ENCODE assay signal across 8 mouse cellular contexts in the genomic region with DNA sequence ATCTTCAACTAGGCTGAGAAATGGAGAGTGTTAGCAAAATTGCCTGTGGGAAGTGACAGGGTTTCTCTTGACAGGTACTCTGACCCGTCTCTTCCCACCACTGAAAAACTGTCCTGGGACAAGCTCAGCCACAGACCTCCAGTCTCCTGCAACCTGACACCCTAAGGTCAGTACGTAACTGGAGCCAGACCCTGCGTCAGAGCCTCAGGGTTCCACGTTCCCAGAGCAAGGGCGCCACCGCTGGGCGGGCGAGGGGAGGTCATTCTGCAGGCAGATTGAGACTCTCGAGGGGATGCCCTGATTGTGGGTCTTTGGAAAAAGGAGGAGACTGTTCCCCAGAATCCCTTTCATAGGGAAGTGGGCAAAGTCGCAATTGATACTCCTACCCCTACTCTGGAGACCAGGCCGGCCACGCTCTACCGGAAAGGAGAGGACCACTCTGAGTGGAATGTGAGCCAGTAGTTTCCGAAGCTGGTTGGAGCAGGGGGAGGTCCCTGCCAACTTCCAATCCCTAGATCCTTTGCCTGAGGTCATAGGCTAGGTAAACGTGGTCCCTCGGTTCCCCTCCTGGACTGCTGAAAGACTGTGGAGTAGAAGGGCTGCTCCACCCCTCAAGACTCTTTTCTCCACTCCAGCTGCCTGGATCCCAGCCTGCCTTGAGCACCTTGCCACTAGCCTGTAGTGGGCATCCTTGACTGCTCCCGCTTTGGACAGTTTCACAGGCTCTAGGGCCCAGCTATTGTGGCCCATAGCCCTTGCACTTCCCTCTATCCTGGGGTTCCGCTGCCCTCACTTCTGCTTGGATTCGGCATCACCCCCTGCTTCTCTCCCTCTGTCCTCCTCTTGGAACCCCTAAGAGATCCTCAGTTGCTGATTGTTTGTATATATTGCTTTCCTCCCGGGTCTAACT.
A peak's percentile ranks its signal among the peaks of the same experiment; 100 is the strongest.
DNase-seq lines count a peak whose midpoint lies in the region; ATAC-seq and TF ChIP-seq lines count a peak whose summit lies in the region.

No protein-coding gene starts in this region.

- H3K27ac ChIP-seq in heart, embryonic 12.5 days (ENCODE audit: poor library complexity, severe bottlenecking), result no peak overlapping the region

- no peaks in the 10 kb centered on the region for H3K36me3 ChIP-seq in C2C12 (ENCODE audit: control insufficient read depth, insufficient read depth)
- H3K36me3 ChIP-seq in heart, embryonic 12.5 days, result no peaks in the 10 kb centered on the region

- no peak overlapping the region for H3K4me3 ChIP-seq in C2C12 (ENCODE audit: insufficient read depth, poor library complexity, severe bottlenecking)
- H3K4me3 ChIP-seq in heart, embryonic 12.5 days, result no peak overlapping the region

- H3K27me3 ChIP-seq in C2C12 (ENCODE audit: control insufficient read depth, insufficient read depth, insufficient read length), result no peaks in the 10 kb centered on the region
- peaks cover 15% of the 10 kb centered on the region for H3K27me3 ChIP-seq in heart, embryonic 12.5 days (replicated peaks)

- no peak overlapping the region for H3ac ChIP-seq in C2C12 (ENCODE audit: control insufficient read depth, insufficient read length, low read depth)

- no peaks in the 10 kb centered on the region for H3K79me3 ChIP-seq in C2C12 (ENCODE audit: low read depth)

- 13% methylated on average over 20 of the region's 20 CpGs for WGBS in heart, embryonic 12.5 days

- peak overlapping the region; percentile 56 for H3K4me2 ChIP-seq in heart, embryonic 12.5 days

- TF ChIP-seq CTCF in C2C12 (IDR thresholded peaks at IDR 0.05; ENCODE audit: control insufficient read depth, insufficient read depth, insufficient read length), result peak; percentile 29

- 0 out of 2 replicates have a peak, but pooled peaks cover 9% of the 10 kb centered on the region for H3K4me1 ChIP-seq in heart, embryonic 12.5 days (replicated peaks)

- peak; percentile 81 for ATAC-seq in heart, embryonic 12.5 days (ENCODE audit: insufficient number of reproducible peaks, low FRiP score)

- no peak overlapping the region for H3K9ac ChIP-seq in heart, embryonic 12.5 days

- no peaks in the 10 kb centered on the region for H3K9me3 ChIP-seq in heart, embryonic 12.5 days (replicated peaks)

- peak; percentile 20 to 26 for DNase-seq in cerebellum, postnatal 25 days
- DNase-seq in cerebellum, adult 8-10 months, result no peak
- peak; percentile 76 for DNase-seq in embryo, embryonic 11.5 days (ENCODE audit: low read depth, low spot score)
- DNase-seq in kidney, postnatal 25 days, result peak; percentile 57 to 59
- DNase-seq in mesoderm, embryonic 11.5 days (ENCODE audit: low read depth, low spot score), result peak; percentile 89
- DNase-seq in layer of hippocampus, adult 8-10 months (ENCODE audit: low spot score in 2 of 2), result no peak

- H3K79me2 ChIP-seq in C2C12 (ENCODE audit: control insufficient read depth, insufficient read depth), result no peaks in the 10 kb centered on the region

TF ChIP-seq in C2C12, 6 proteins besides CTCF, POLR2A, EP300 and RAD21:
- TF ChIP-seq USF1 (IDR thresholded peaks at IDR 0.05; ENCODE audit: low read depth) (no peak), CEBPB (IDR thresholded peaks at IDR 0.05; ENCODE audit: low read depth) (no peak), MYOD1 (IDR thresholded peaks at IDR 0.05; ENCODE audit: control insufficient read depth, insufficient read length, low read depth) (no peak), MYOG (IDR thresholded peaks at IDR 0.05; ENCODE audit: control insufficient read depth, extremely low read depth, insufficient read length) (no peak), MAX (IDR thresholded peaks at IDR 0.05) (no peak), FOSL1 (IDR thresholded peaks at IDR 0.05; ENCODE audit: insufficient read depth, low read length, poor library complexity, severe bottlenecking) (no peak)

Comparison
In these comparisons a context has a peak if more than half of its experiments do, and no peak if none do; other contexts are left out.
1. DNase-seq: peak in cerebellum, postnatal 25 days (2 of 2), embryo, embryonic 11.5 days (single experiment), kidney, postnatal 25 days (2 of 2) and mesoderm, embryonic 11.5 days (single experiment); none in cerebellum, adult 8-10 months (single experiment) and layer of hippocampus, adult 8-10 months (0 of 2).